In genomic region chr10:21053296-21053695, GRCm38 (mm10) we compare ENCODE assay signal across 17 mouse cellular contexts.
"Had no signal": no experiment of that assay in that cellular context is flagged by ENCODE, and none has a peak within 500 bp of the region (broad histone marks: within the 10 kb centered on the region; RNA-seq: fewer than 3 reads in every experiment).

No protein-coding gene starts in this region.

- H3K4me3 ChIP-seq: left cerebral cortex, adult 2 months; liver, embryonic 13.5 days; midbrain, embryonic 12.5 days; midbrain, embryonic 15.5 days; myocyte; neural tube, embryonic 13.5 days; stomach, embryonic 15.5 days had no signal

- H3K4me1 ChIP-seq: stomach, embryonic 15.5 days had no signal

- H3K27ac ChIP-seq: left cerebral cortex, adult 2 months; midbrain, embryonic 12.5 days; midbrain, embryonic 15.5 days; neural tube, embryonic 13.5 days; stomach, embryonic 15.5 days had no signal

- H3K27me3 ChIP-seq: liver, embryonic 13.5 days; midbrain, embryonic 15.5 days; stomach, embryonic 15.5 days had no signal

- DNase-seq: kidney, adult 18-20 months; kidney, adult 9 months; kidney, postnatal 25 days; layer of hippocampus, postnatal 36 days; liver, embryonic 13.5 days; lung, adult 2 months; lung, postnatal 14 days; lung, postnatal 4 days; retina, postnatal 1 day; right cerebral cortex, postnatal 25 days; spleen, adult 18-20 months had no signal

- H3K9me3 ChIP-seq: liver, embryonic 13.5 days; midbrain, embryonic 12.5 days; midbrain, embryonic 15.5 days; neural tube, embryonic 13.5 days; stomach, embryonic 15.5 days had no signal

- ATAC-seq: midbrain, embryonic 15.5 days had no signal

- H3K9ac ChIP-seq: liver, embryonic 13.5 days; midbrain, embryonic 12.5 days; midbrain, embryonic 15.5 days; neural tube, embryonic 13.5 days; stomach, embryonic 15.5 days had no signal

- H3K36me3 ChIP-seq: liver, embryonic 13.5 days; midbrain, embryonic 12.5 days; midbrain, embryonic 15.5 days; stomach, embryonic 15.5 days had no signal

- H3K4me2 ChIP-seq: liver, embryonic 13.5 days; midbrain, embryonic 12.5 days; midbrain, embryonic 15.5 days; neural tube, embryonic 13.5 days; stomach, embryonic 15.5 days had no signal
